Mouse (Mus musculus): Measurements from ENCODE around the gene Hs6st1.

DNA sequence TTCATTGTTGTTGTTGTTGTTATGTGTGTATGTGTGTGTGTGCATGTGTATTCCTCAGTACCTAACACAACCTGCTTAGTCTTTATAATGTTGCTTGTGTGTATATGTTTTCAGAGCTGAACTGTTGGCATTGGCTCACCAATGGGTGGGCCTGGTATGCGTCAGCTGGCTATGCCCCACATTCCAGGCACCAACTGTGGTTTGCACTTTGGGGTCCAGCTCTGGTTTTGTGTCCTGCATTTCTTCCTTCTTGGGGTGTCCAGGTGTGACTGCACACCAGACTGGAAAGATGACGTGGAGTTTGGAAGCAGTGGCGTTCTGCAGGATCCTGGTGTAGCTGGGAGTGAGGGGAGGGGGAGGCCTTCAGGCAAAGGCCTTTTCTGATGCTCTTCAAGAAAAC is 50.8 kb downstream of the Hs6st1 start:
- TF ChIP-seq CTCF (IDR thresholded peaks at IDR 0.05; ENCODE audit: low read depth) (no peak), EP300 (IDR thresholded peaks at IDR 0.05; ENCODE audit: low read depth) (no peak)
